Mouse (Mus musculus): ENCODE data around the gene Chka. TPM values are rescaled to one million over a fixed set of nuclear protein-coding genes. Genes with fewer than 3 reads are reported as not detected.

Gene Chka
- total RNA-seq, 2 experiments from 2014 or later = 96.7 to 120 TPM

GRCm38 (mm10) chr19:3926685-3927084, 75.1 kb downstream of the Chka start:
- Histone ChIP-seq H3K27ac (no peak overlapping the region), H3K4me3 (no peak overlapping the region)
- intact Hi-C loops (cut with DNase I) = no loop called here
- TF ChIP-seq CTCF (IDR thresholded peaks at IDR 0.05) = no peak
- DNase-seq (ENCODE audit: extremely low spot score in 1 of 2, low spot score in 2 of 2) = no peak

- H3K4me3 ChIP-seq = no peak overlapping the region
- no peak overlapping the region for H3K27ac ChIP-seq
- TF ChIP-seq CTCF (IDR thresholded peaks at IDR 0.05) = no peak
- intact Hi-C loops (cut with DNase I) = no loop called here
- no peak for DNase-seq (ENCODE audit: extremely low spot score in 1 of 2, low spot score in 2 of 2)
Observed at GRCm38 (mm10) chr19:3927989-3928388, 76.4 kb downstream of the Chka start.

- no peak for TF ChIP-seq CTCF (IDR thresholded peaks at IDR 0.05)
- intact Hi-C loops (cut with DNase I) = no loop called here
- no peak for DNase-seq (ENCODE audit: extremely low spot score in 1 of 2, low spot score in 2 of 2)
- peak overlapping the region; percentile 66; the same call in 1 of the 2 replicates for H3K27ac ChIP-seq
- H3K4me3 ChIP-seq = no peak overlapping the region
Observed at GRCm38 (mm10) chr19:3928779-3929178, 77.2 kb downstream of the Chka start.

- peak in 1 of 2 experiments; percentile 60 for DNase-seq (ENCODE audit: extremely low spot score in 1 of 2, low spot score in 2 of 2)
- peak within 1 kb of the TSS; percentile 66 for H3K27ac ChIP-seq
- TF ChIP-seq CTCF (IDR thresholded peaks at IDR 0.05) = no peak
- intact Hi-C loops (cut with DNase I) = no loop called here
- H3K4me3 ChIP-seq = no peak within 1 kb of the TSS
Observed at GRCm38 (mm10) chr19:3929211-3929941, 77.8 kb downstream of the Chka start, which contains the start of gene Aldh3b1. Gene Aldh3b1 (minus strand): TSS chr19:3929808.

GRCm38 (mm10) chr19:3930262-3931057, 78.9 kb downstream of the Chka start:
- intact Hi-C loops (cut with DNase I) = no loop called here
- no peak for TF ChIP-seq CTCF (IDR thresholded peaks at IDR 0.05)
- peak overlapping the region; percentile 66 for H3K27ac ChIP-seq
- no peak for DNase-seq (ENCODE audit: extremely low spot score in 1 of 2, low spot score in 2 of 2)
- H3K4me3 ChIP-seq = no peak overlapping the region

- Histone ChIP-seq H3K27ac (no peak overlapping the region), H3K4me3 (no peak overlapping the region)
- TF ChIP-seq CTCF (IDR thresholded peaks at IDR 0.05) = no peak
- DNase-seq (ENCODE audit: extremely low spot score in 1 of 2, low spot score in 2 of 2) = no peak
- intact Hi-C loops (cut with DNase I) = no loop called here
Observed at GRCm38 (mm10) chr19:3931716-3932115, 80.1 kb downstream of the Chka start.

GRCm38 (mm10) chr19:3935032-3935895, 83.7 kb downstream of the Chka start, which contains the start of gene Unc93b1:
Gene Unc93b1 (plus strand): TSS chr19:3935186.
- Histone ChIP-seq H3K4me3 (peak within 1 kb of the TSS; percentile 48), H3K27ac (peak within 1 kb of the TSS; percentile 13; the same call in 1 of the 2 replicates)
- intact Hi-C loops (cut with DNase I) = no loop called here
- no peak for DNase-seq (ENCODE audit: extremely low spot score in 1 of 2, low spot score in 2 of 2)
- no peak for TF ChIP-seq CTCF (IDR thresholded peaks at IDR 0.05)

- Histone ChIP-seq H3K4me3 (peak overlapping the region; percentile 48), H3K27ac (peak overlapping the region; percentile 13; the same call in 1 of the 2 replicates)
- DNase-seq (ENCODE audit: extremely low spot score in 1 of 2, low spot score in 2 of 2) = no peak
- intact Hi-C loops (cut with DNase I) = no loop called here
- TF ChIP-seq CTCF (IDR thresholded peaks at IDR 0.05) = no peak
Observed at GRCm38 (mm10) chr19:3935896-3936850, 84.6 kb downstream of the Chka start.

GRCm38 (mm10) chr19:3942315-3942714, 90.7 kb downstream of the Chka start:
- DNase-seq (ENCODE audit: extremely low spot score in 1 of 2, low spot score in 2 of 2) = no peak
- intact Hi-C loops (cut with DNase I) = no loop called here
- Histone ChIP-seq H3K4me3 (no peak overlapping the region), H3K27ac (no peak overlapping the region)
- no peak for TF ChIP-seq CTCF (IDR thresholded peaks at IDR 0.05)

GRCm38 (mm10) chr19:3942986-3943735, 91.6 kb downstream of the Chka start:
- intact Hi-C loops (cut with DNase I) = no loop called here
- Histone ChIP-seq H3K27ac (no peak overlapping the region), H3K4me3 (no peak overlapping the region)
- DNase-seq (ENCODE audit: extremely low spot score in 1 of 2, low spot score in 2 of 2) = no peak
- TF ChIP-seq CTCF (IDR thresholded peaks at IDR 0.05) = no peak

Other genes starting within 250 kb of the Chka start
- 1 to 10 TPM; 8.3 to 9.3 TPM for gene Lrp5, start 165.2 kb upstream of the Chka start, total RNA-seq (2021)
- 10 to 100 TPM; 31.3 to 38.5 TPM for gene 1810055G02Rik, start 143.5 kb upstream of the Chka start, total RNA-seq (2021)
- gene Kmt5b, start 84.4 kb upstream of the Chka start, total RNA-seq (2021) = 10 to 100 TPM; 52.4 to 52.6 TPM
- gene Tcirg1, start 55.4 kb downstream of the Chka start, total RNA-seq (2021) = 10 to 100 TPM; 14.9 to 20.1 TPM
- gene Ndufs8, start 61.0 kb downstream of the Chka start, total RNA-seq (2021) = 100 to 1,000 TPM; 129 to 133 TPM
- 1 to 10 TPM; 2.3 to 3.3 TPM for gene Aldh3b1, start 78.0 kb downstream of the Chka start, total RNA-seq (2021)
- 10 to 100 TPM; 12.9 to 16.3 TPM for gene Unc93b1, start 83.4 kb downstream of the Chka start, total RNA-seq (2021)
- gene Aldh3b3, start 106.9 kb downstream of the Chka start, total RNA-seq (2021) = under 1 TPM in 1 of 2 experiments, not detected in 1; 0.11 TPM
- 1 to 10 TPM in 1 of 2 experiments, under 1 TPM in 1; 0.93 to 1.5 TPM for gene Aldh3b2, start 120.6 kb downstream of the Chka start, total RNA-seq (2021)
- gene Acy3, start 134.8 kb downstream of the Chka start, total RNA-seq (2021) = 1 to 10 TPM; 3.3 to 4.1 TPM
- not detected for gene Tbx10, start 141.0 kb downstream of the Chka start, total RNA-seq (2021)
- gene Nudt8, start 148.8 kb downstream of the Chka start, total RNA-seq (2021) = 10 to 100 TPM in 1 of 2 experiments, 1 to 10 TPM in 1; 8.3 to 10.2 TPM
- gene Gm49405, start 148.9 kb downstream of the Chka start, total RNA-seq (2021) = 1 to 10 TPM; 1.8 TPM
- gene Doc2g, start 151.5 kb downstream of the Chka start, total RNA-seq (2021) = 1 to 10 TPM; 4.8 to 5.9 TPM
- 100 to 1,000 TPM; 242 to 257 TPM for gene Ndufv1, start 161.0 kb downstream of the Chka start, total RNA-seq (2021)
- gene Gstp1, start 186.2 kb downstream of the Chka start, total RNA-seq (2021) = 100 to 1,000 TPM; 299 to 324 TPM
- 10 to 100 TPM; 39.5 to 52.8 TPM for gene Gstp2, start 194.2 kb downstream of the Chka start, total RNA-seq (2021)
- not detected for gene Gstp3, start 207.8 kb downstream of the Chka start, total RNA-seq (2021)
- gene Cabp2, start 229.8 kb downstream of the Chka start, total RNA-seq (2021) = not detected
- 10 to 100 TPM; 28.4 to 32.5 TPM for gene Cdk2ap2, start 245.4 kb downstream of the Chka start, total RNA-seq (2021)
- gene Pitpnm1, start 248.2 kb downstream of the Chka start, total RNA-seq (2021) = 100 to 1,000 TPM; 217 to 229 TPM